Mouse (Mus musculus): ENCODE measurements around the gene Coro2b.

Coro2b gene

DNA sequence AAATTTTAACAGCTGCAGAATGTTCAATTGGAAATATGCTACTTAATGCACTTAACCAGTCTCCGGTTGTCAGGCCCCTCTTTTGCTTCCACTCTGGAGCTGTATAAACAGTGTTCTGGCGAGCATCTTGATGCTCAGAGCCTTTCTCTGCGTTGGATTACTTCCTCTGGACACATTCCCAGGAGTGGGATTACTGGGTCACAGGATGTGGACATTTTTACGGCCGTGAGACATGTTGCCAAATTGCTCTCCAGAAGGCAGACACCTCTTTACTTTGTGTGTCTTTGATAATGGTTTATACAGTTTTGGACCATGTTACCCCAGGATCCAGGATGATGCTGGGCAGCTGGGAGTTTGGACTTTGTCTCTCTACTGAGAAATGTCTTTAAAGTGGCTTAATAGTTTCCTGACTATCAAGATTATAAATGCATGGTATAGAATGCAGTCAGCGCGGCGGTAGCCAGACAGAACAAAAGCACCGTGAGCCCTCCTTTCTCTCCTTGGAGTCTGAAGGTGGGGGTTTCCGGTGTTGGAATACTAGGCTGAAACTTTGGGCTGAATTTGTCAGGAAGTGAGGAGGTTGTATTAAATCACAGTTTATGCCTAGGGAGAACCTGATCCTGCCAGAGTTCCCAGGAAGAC is 23.2 kb downstream of the Coro2b start:
- DNase-seq (ENCODE audit: low spot score), result no peak

DNA sequence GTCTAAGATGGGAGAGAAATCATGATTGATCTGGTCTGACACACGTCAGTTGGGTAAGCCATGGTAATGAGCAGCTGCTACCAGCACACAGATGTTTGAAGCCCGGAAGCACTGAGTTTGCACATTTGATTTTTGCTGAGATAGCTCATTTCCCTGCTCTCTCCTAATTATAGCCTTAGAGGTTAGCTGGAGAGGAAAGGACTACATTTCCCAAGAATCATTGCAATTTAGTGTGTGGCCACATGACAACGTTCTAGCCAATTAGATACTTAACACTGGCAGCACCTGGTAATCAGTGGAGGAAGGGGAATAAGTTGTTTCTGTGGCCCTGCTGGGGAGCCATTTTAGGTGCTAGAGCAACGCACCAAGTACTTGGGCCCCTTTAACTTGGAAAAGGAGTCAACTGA is 26.3 kb downstream of the Coro2b start:
- DNase-seq (ENCODE audit: low spot score), result no peak

DNA sequence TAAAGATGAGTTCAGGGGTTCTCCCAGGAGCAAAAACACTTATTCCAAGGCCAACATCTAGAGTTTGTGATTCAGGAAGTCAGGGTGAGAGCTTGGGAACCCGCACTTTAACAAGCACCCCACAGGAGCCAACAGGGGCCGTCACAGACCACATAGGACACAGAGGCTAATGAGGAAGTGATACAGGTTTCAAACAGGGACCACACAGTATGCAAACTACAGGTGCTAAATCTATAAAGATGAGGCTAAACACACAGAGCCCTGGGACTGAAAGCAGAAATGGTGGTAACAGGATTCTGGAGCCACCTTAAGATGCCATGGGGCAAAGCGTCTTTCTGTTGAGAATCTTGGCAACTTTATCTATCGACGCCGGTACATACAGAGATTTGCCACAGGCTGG is 27.2 kb downstream of the Coro2b start:
- no peak for DNase-seq (ENCODE audit: low spot score)

- DNase-seq (ENCODE audit: low spot score), result no peak
Measured at GRCm38 (mm10) chr9:62508740-62509524, 27.9 kb downstream of the Coro2b start.

DNA sequence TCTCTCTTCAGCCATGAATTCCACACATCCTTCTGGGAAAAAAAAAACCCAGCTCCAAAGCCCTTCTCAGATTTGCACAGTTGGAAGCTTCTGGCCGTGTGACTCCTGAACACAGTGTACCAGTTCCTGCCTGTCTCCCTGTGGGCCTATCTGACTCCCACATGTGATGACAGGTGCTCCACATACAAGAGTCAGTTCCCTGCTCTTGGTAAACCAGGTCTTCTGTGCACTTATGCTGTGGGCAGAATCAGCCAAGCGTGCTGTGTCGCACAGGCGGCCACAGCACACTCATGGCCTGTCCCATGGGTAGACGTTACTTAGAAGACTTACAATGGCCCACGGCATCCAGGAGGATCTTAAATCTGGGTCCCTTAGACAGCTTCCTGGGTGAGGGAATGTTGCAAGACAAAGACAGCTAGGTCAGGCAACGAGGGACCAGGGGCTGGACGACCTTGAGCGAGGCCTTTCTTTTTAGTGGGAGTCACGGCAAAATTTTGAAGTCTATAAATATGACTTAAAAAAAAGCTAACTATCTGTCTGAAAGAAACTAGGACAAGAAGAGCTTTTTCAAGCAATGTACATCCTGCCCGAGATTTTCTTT is 30.3 kb downstream of the Coro2b start:
- no peak for DNase-seq (ENCODE audit: low spot score)

- DNase-seq (ENCODE audit: low spot score), result no peak
Measured at GRCm38 (mm10) chr9:62504129-62504528, 32.7 kb downstream of the Coro2b start.

DNA sequence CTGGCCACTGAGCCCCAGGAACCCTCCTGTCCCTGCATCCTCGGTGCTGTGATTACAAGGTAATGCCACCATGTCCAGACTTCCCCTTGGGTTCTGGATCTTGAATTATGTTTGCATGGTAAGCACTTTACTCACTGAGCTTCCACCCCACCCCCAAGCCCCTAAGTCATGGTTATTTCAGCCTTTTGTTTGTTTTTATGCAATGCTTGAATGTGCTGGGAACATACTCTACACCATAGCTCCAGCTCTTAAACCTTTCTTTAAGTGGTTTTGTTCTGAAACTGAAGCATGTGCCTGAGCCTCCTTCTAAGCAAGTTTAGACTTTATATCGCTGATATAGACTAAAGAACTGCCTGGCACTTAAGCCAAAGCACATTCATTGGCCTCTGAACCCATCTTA is 34.5 kb downstream of the Coro2b start:
- DNase-seq (ENCODE audit: low spot score), result no peak

GRCm38 (mm10) chr9:62501566-62501965 is 35.3 kb downstream of the Coro2b start:
- no peak for DNase-seq (ENCODE audit: low spot score)

DNA sequence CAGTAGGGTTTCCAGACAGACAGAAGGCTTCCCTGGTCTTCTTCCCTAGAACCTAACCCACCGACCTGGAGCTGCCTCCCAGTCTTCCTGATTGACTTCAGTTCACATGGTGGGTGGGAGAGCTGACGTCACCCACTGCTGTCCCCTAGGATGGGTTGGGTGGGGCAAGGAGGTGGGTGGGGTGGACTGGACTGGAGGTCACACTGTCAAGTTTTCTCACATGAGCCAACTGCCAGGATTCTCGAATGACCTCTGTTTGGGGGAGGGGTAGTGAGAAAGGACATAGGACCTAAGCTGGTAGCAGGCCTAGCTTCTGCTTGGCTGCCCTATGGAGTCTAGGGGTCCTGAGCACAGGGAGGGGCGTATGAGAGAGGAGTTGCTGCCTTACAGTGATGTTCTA is 36.8 kb downstream of the Coro2b start:
- no peak for DNase-seq (ENCODE audit: low spot score)

- DNase-seq (ENCODE audit: low spot score), result no peak
Measured at GRCm38 (mm10) chr9:62498945-62499344, 37.9 kb downstream of the Coro2b start.

DNA sequence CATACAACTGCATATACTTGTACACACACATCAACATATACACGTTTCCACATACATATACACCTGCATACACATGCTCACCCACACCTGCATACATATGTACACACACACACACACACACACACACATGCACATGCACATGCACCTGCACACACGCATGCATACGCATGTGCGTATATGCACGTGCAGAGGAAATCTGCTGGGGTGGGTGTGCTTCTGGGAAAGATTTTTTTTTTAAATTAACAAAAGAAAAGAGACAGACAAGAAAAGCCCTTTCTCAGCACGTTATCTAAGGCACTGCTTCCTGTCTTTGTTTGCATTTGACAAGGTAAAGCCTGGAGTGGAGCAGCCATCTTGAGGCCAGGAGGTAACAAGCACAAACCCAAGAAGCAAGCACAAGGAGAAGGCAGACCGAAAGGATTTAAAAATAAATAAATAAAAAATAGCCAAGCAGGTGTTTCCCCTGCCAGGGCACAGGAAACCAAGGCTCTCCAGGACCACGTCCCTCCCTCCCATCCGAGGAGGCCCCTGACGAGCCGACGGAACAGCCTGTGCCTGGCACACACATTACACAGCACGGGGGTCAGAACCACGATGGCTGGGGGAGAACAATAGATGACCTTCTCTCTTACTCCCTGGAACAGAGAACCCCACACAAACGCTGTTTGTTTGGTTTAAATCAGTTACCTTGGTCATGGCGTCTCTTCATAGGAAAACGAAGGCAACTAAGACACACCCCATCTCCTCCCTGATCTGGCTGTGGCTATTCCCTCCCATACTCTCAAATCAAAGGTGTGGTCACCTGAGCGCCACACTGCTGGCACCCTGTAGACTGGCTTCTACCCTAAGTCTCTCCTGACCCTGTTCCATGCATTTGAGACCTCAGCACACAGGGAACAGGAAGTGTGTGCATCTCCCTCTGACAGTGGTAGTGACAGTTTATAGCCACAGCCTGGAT is 39.4 kb downstream of the Coro2b start:
- DNase-seq (ENCODE audit: low spot score), result no peak

DNA sequence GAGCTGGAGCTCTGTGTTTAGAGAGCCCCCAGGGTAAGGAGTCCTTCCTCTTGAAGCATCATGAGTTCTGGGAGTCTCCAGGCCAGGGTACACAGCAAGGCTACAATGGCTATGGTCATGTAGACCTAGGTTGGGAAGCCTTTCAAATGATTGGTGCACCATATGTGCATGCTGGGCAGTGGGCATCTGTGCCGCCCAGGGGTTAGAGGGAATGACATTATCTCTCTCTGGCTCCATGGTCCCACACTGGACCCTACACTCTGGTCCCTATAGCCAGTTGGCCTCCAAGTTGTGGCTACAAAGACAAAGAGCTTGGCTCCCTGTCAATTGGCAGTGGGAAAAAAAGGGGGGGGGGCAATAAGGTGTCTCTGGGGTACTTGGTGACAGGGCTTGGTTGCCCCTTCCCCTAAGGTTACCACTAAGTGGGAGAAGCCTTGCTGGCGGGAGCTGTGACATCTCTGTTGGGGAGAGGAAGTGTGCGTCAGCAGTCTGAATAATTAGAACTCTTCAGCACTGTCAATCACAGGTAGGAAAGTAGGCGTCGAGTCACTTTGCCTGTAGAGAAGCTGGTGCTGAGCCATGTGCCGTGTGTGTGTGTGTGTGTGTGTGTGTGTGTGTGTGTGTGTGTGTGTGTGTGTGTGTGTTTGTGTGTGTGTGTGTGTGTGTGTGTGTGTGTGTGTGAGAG is 44.4 kb downstream of the Coro2b start:
- no peak for DNase-seq (ENCODE audit: low spot score)

GRCm38 (mm10) chr9:62491611-62492010 is 45.2 kb downstream of the Coro2b start:
- no peak for DNase-seq (ENCODE audit: low spot score)

- no peak for DNase-seq (ENCODE audit: low spot score)
Measured at GRCm38 (mm10) chr9:62491104-62491503, 45.7 kb downstream of the Coro2b start.

DNA sequence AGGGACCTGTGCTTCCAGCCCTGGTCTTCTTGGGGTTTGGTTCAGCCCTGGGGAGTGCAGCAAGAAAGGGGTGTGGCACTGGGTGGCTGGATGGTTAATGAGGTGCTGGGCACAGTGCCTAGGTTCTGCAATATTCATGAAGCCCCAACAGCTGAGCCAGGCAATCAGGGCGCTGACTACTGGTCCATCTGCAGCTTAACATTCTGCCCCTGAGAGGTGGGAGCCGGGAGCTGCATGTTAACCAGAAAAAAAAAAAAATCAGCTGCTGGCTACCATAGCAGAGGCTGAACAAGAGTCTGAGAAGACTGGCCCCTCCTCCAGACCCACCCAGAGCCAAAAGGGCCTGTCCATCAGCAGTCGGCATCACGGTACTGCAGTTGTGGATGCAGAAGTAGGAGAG is 52.7 kb downstream of the Coro2b start:
- no peak for DNase-seq (ENCODE audit: low spot score)

DNA sequence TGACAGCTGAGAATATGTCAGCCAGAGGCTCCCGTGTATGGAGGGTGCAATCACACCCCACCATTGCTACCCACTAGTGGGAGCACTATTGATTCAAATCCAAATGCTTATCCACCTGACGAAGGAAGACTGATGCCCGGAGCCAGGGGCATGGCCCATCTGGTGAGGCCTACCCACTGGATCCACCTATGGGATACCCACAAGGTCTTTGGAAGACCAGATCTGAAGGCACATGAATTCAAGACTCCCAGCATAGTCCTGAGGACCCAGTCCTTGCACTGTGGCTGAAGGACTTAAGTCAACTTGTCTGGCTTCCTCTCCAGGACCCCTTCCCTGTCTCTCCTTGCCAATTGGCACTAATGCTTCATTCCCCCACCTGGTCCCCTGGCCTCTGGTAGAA is 54.1 kb downstream of the Coro2b start:
- DNase-seq (ENCODE audit: low spot score), result no peak

- no peak for DNase-seq (ENCODE audit: low spot score)
Measured at GRCm38 (mm10) chr9:62480898-62481642, 55.8 kb downstream of the Coro2b start.

GRCm38 (mm10) chr9:62480149-62480548 is 56.7 kb downstream of the Coro2b start:
- DNase-seq (ENCODE audit: low spot score), result no peak

GRCm38 (mm10) chr9:62476782-62477487 is 59.9 kb downstream of the Coro2b start:
- no peak for DNase-seq (ENCODE audit: low spot score)

GRCm38 (mm10) chr9:62474206-62474605 is 62.6 kb downstream of the Coro2b start:
- no peak for DNase-seq (ENCODE audit: low spot score)
